Mouse (Mus musculus): Measurements from ENCODE around the gene Dgcr8. TPM values are rescaled to one million over a fixed set of nuclear protein-coding genes. Genes with fewer than 3 reads are reported as not detected.

Dgcr8 gene
- polyA plus RNA-seq, 1 experiment from 2014 or later = 34.9 TPM

GRCm38 (mm10) chr16:18220856-18221542 lies 68.0 kb downstream of the Dgcr8 start:
- peaks cover 7% of the 10 kb centered on the region for H3K4me1 ChIP-seq (ENCODE audit: control insufficient read depth, insufficient read depth, low read length)
- ATAC-seq (ENCODE audit: low FRiP score) = no peak
- H3K4me3 ChIP-seq (ENCODE audit: low read depth, low read length) = no peak overlapping the region
- no peak for DNase-seq (ENCODE audit: low spot score, missing footprints)
- H3K27ac ChIP-seq (ENCODE audit: low read depth, low read length) = no peak overlapping the region
- no peaks in the 10 kb centered on the region for H3K27me3 ChIP-seq (ENCODE audit: control insufficient read depth, insufficient read depth, low read length)
- H3K9me3 ChIP-seq (ENCODE audit: control insufficient read depth, low read length) = no peaks in the 10 kb centered on the region
- H3K9ac ChIP-seq (ENCODE audit: low read length) = no peak overlapping the region
- WGBS = 90% methylated on average over 6 of the region's 6 CpGs
- peaks cover 7% of the 10 kb centered on the region; the same call in 1 of the 2 replicates for H3K36me3 ChIP-seq (ENCODE audit: control insufficient read depth, insufficient read depth, low read length)
- H3K4me2 ChIP-seq = no peak overlapping the region

- Histone ChIP-seq H3K4me3 (ENCODE audit: low read depth, low read length) (no peak overlapping the region), H3K4me2 (no peak overlapping the region), H3K4me1 (ENCODE audit: control insufficient read depth, insufficient read depth, low read length) (peaks cover 7% of the 10 kb centered on the region), H3K27me3 (ENCODE audit: control insufficient read depth, insufficient read depth, low read length) (no peaks in the 10 kb centered on the region), H3K27ac (ENCODE audit: low read depth, low read length) (no peak overlapping the region), H3K36me3 (ENCODE audit: control insufficient read depth, insufficient read depth, low read length) (peaks cover 3% of the 10 kb centered on the region; the same call in 1 of the 2 replicates), H3K9ac (ENCODE audit: low read length) (no peak overlapping the region), H3K9me3 (ENCODE audit: control insufficient read depth, low read length) (no peaks in the 10 kb centered on the region)
- 60% methylated on average over 8 of the region's 8 CpGs for WGBS
- peak; percentile 85 for DNase-seq (ENCODE audit: low spot score, missing footprints)
- ATAC-seq (ENCODE audit: low FRiP score) = peak; percentile 62; the same call in 1 of the 2 replicates
Observed at GRCm38 (mm10) chr16:18220001-18220400, 69.0 kb downstream of the Dgcr8 start.

DNA sequence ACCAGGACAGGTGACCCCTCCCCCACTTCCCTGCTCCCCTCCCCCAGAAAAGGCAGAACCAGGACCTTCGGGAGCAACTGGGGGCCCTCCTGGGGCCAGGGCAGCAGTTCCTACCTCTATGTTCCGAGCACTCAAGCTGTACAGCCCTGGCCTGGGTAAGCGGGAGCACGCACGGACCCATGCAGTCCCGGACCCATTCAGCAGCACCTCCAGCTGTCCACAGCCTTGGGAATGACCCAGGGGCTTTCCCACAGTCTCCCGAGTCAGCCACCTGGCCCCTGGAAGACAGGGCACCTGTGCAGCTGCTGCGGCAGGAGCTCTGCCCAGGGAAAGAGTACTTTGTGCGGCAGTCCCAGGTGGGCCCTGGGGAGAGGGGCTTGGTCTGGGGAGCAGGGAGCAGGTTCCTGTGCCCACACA lies 70.5 kb downstream of the Dgcr8 start:
- 84% methylated on average over 9 of the region's 9 CpGs for WGBS
- Histone ChIP-seq H3K9me3 (ENCODE audit: control insufficient read depth, low read length) (no peaks in the 10 kb centered on the region), H3K9ac (ENCODE audit: low read length) (no peak overlapping the region), H3K36me3 (ENCODE audit: control insufficient read depth, insufficient read depth, low read length) (no peaks in the 10 kb centered on the region), H3K27ac (ENCODE audit: low read depth, low read length) (no peak overlapping the region), H3K4me1 (ENCODE audit: control insufficient read depth, insufficient read depth, low read length) (peaks cover 18% of the 10 kb centered on the region), H3K4me2 (no peak overlapping the region), H3K27me3 (ENCODE audit: control insufficient read depth, insufficient read depth, low read length) (no peaks in the 10 kb centered on the region), H3K4me3 (ENCODE audit: low read depth, low read length) (no peak overlapping the region)
- no peak for ATAC-seq (ENCODE audit: low FRiP score)
- DNase-seq (ENCODE audit: low spot score, missing footprints) = no peak

DNA sequence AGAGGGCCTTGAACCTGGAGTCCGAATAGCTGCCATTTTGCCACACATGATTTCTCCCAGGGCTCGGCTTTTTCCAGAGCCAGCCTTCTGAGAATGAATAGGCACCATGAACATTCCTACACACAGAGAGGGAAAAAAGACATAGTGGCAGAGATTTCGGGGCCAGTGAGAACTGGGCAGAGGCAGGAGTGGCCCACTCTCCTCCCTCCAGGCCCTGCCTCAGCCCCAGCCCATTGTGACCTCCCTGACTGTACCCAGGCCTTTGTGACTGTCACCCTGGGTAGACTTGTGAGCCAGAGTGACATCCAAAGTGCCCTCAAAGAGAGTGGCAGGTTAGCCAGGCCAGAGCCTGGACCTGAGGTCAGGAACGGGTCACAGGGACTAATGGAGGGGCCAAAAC lies 71.5 kb downstream of the Dgcr8 start, which contains the start of gene Ccdc188:
Gene Ccdc188 (plus strand): TSS at position 301 of the 400 bp plus-strand sequence.
- H3K9ac ChIP-seq (ENCODE audit: low read length) = no peak within 1 kb of the TSS
- H3K4me2 ChIP-seq = no peak within 1 kb of the TSS
- H3K9me3 ChIP-seq (ENCODE audit: control insufficient read depth, low read length) = no peaks in the 10 kb centered on the region
- no peak within 1 kb of the TSS for H3K4me3 ChIP-seq (ENCODE audit: low read depth, low read length)
- H3K36me3 ChIP-seq (ENCODE audit: control insufficient read depth, insufficient read depth, low read length) = no peaks in the 10 kb centered on the region
- no peak within 1 kb of the TSS for H3K27ac ChIP-seq (ENCODE audit: low read depth, low read length)
- DNase-seq (ENCODE audit: low spot score, missing footprints) (no peak), ATAC-seq (ENCODE audit: low FRiP score) (no peak)
- no peaks in the 10 kb centered on the region for H3K27me3 ChIP-seq (ENCODE audit: control insufficient read depth, insufficient read depth, low read length)
- WGBS = 90% methylated on average over 4 of the region's 4 CpGs
- H3K4me1 ChIP-seq (ENCODE audit: control insufficient read depth, insufficient read depth, low read length) = peaks cover 27% of the 10 kb centered on the region

GRCm38 (mm10) chr16:18214858-18215257 lies 74.2 kb downstream of the Dgcr8 start:
- Histone ChIP-seq H3K4me2 (peak overlapping the region; percentile 46), H3K9ac (ENCODE audit: low read length) (peak overlapping the region; percentile 49; the same call in 1 of the 2 replicates), H3K27ac (ENCODE audit: low read depth, low read length) (peak overlapping the region; percentile 83), H3K9me3 (ENCODE audit: control insufficient read depth, low read length) (no peaks in the 10 kb centered on the region), H3K27me3 (ENCODE audit: control insufficient read depth, insufficient read depth, low read length) (no peaks in the 10 kb centered on the region), H3K4me1 (ENCODE audit: control insufficient read depth, insufficient read depth, low read length) (peaks cover 24% of the 10 kb centered on the region), H3K4me3 (ENCODE audit: low read depth, low read length) (0 out of 2 replicates have a peak overlapping the region, but pooled peaks have one; percentile 9), H3K36me3 (ENCODE audit: control insufficient read depth, insufficient read depth, low read length) (no peaks in the 10 kb centered on the region)
- WGBS = 73% methylated on average over 7 of the region's 7 CpGs
- no peak for ATAC-seq (ENCODE audit: low FRiP score)
- DNase-seq (ENCODE audit: low spot score, missing footprints) = no peak

GRCm38 (mm10) chr16:18213689-18214088 lies 75.4 kb downstream of the Dgcr8 start:
- Histone ChIP-seq H3K9me3 (ENCODE audit: control insufficient read depth, low read length) (no peaks in the 10 kb centered on the region), H3K4me2 (peak overlapping the region; percentile 46), H3K36me3 (ENCODE audit: control insufficient read depth, insufficient read depth, low read length) (no peaks in the 10 kb centered on the region), H3K4me1 (ENCODE audit: control insufficient read depth, insufficient read depth, low read length) (peaks cover 23% of the 10 kb centered on the region), H3K4me3 (ENCODE audit: low read depth, low read length) (peak overlapping the region; percentile 9), H3K27me3 (ENCODE audit: control insufficient read depth, insufficient read depth, low read length) (no peaks in the 10 kb centered on the region), H3K9ac (ENCODE audit: low read length) (peak overlapping the region; percentile 49), H3K27ac (ENCODE audit: low read depth, low read length) (peak overlapping the region; percentile 83)
- WGBS = 22% methylated on average over 6 of the region's 6 CpGs
- DNase-seq (ENCODE audit: low spot score, missing footprints) (peak; percentile 99), ATAC-seq (ENCODE audit: low FRiP score) (peak; percentile 95)

DNA sequence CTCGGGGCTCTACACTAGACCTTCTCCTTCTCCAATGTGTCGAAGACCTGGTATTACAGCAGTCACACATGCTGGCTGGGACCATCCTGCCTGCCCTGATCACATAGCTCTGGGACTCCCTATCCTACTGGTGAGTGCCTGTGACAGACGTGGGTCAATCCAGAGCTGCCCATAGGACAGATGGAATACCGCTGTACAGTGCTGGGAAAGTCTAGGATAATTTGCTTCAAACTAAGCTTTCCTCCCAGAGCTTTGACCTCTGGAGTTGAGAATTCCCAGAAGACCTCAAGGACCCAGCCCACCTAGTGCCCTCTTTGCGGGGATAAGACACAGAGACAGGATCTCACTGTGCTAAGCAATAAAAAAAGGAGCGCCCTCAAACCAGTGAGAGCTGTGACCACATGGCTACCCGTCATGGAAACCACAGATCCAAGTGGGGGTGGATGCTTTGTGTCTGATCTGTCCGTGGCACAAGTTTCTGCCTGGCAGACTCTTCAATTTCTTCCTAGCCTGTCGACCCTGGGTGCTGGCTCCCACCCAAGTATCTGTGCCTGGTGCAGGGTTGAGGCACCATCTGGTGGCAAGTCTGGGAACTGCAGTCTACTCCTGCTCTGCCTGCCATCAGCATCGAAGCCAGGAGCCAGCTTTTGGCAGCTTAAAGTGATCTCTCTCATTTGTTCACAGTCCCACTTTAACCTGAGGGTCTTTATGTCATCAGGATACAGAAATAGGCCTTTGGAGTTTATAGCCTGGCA lies 77.5 kb downstream of the Dgcr8 start:
- Histone ChIP-seq H3K27ac (ENCODE audit: low read depth, low read length) (no peak overlapping the region), H3K27me3 (ENCODE audit: control insufficient read depth, insufficient read depth, low read length) (no peaks in the 10 kb centered on the region), H3K4me1 (ENCODE audit: control insufficient read depth, insufficient read depth, low read length) (peaks cover 23% of the 10 kb centered on the region), H3K36me3 (ENCODE audit: control insufficient read depth, insufficient read depth, low read length) (no peaks in the 10 kb centered on the region), H3K9me3 (ENCODE audit: control insufficient read depth, low read length) (no peaks in the 10 kb centered on the region), H3K4me2 (no peak overlapping the region), H3K9ac (ENCODE audit: low read length) (no peak overlapping the region), H3K4me3 (ENCODE audit: low read depth, low read length) (no peak overlapping the region)
- ATAC-seq (ENCODE audit: low FRiP score) (no peak), DNase-seq (ENCODE audit: low spot score, missing footprints) (peak; percentile 99)
- 52% methylated on average over 10 of the region's 10 CpGs for WGBS

DNA sequence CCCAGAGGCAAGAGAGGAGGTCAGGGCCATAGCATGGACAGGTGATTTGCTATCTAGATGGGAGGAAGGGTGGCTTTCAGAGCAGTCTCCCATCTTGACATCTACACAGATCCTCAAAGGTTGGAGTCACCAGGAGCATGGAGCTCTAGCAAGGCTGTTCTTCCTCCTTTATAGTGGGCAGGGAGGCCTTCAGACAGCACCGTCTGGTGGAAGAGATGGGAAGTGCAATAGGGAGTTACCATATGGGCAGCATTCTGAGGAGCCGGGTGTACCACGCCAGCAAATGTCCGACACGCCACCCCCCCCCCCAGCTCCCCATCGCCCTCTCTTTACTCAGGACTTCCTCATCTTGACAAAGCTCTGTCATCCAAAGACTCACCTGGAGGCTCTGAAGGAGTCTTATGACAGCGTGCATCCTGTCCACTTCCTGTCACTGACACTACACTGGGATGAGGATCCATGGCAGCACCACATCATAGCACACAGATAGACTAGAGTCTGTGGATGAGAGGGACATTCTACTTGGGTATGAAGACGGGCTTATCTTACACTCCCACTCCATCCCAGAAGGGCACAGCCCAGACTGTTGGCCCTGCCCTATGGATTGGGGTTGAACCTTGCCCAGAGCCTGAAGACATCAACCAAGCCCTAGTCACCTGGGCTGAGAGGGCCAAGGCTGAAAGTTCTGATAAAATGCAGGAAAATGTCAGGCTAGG lies 78.2 kb downstream of the Dgcr8 start:
- DNase-seq (ENCODE audit: low spot score, missing footprints) (peak; percentile 95), ATAC-seq (ENCODE audit: low FRiP score) (no peak)
- WGBS = 33% methylated on average over 8 of the region's 8 CpGs
- Histone ChIP-seq H3K27ac (ENCODE audit: low read depth, low read length) (no peak overlapping the region), H3K4me1 (ENCODE audit: control insufficient read depth, insufficient read depth, low read length) (peaks cover 23% of the 10 kb centered on the region), H3K4me3 (ENCODE audit: low read depth, low read length) (no peak overlapping the region), H3K9ac (ENCODE audit: low read length) (no peak overlapping the region), H3K36me3 (ENCODE audit: control insufficient read depth, insufficient read depth, low read length) (no peaks in the 10 kb centered on the region), H3K27me3 (ENCODE audit: control insufficient read depth, insufficient read depth, low read length) (no peaks in the 10 kb centered on the region), H3K9me3 (ENCODE audit: control insufficient read depth, low read length) (no peaks in the 10 kb centered on the region), H3K4me2 (no peak overlapping the region)
